Mouse (Mus musculus) kidney, adult 2 months (tissue): ENCODE data around the gene Phtf2. TPM values are rescaled to one million over a fixed set of nuclear protein-coding genes. Genes with fewer than 3 reads are reported as not detected.

Source experiments
- DNase-seq: peaks from one replicate; pipeline ENCODE4 v3.0.0; 2021
- H3K27ac ChIP-seq: fragments of 200-500 bp; 2 replicates; pipeline ENCODE4 v1.5.1; 2012; ENCODE audit warnings: low read depth, low read length, control low read depth, inconsistent platforms; ENCODE audit not compliant: insufficient read depth
- H3K27me3 ChIP-seq: fragments of 200-500 bp; replicated peaks from 2 replicates; pipeline ENCODE4 v1.6.1; 2012; ENCODE audit warnings: mild to moderate bottlenecking, moderate library complexity, low read length, inconsistent platforms; ENCODE audit not compliant: control insufficient read depth, insufficient read depth
- H3K36me3 ChIP-seq: fragments of 200-500 bp; 2 replicates; pipeline ENCODE4 v1.6.1; 2012; ENCODE audit warnings: mild to moderate bottlenecking, moderate library complexity, low read length, inconsistent platforms; ENCODE audit not compliant: control insufficient read depth, insufficient read depth
- H3K4me1 ChIP-seq: fragments of 200-500 bp; 2 replicates; pipeline ENCODE4 v1.6.1; 2011; ENCODE audit warnings: low read length; ENCODE audit not compliant: control insufficient read depth, insufficient read depth
- H3K4me3 ChIP-seq: fragments of 200-500 bp; 2 replicates; pipeline ENCODE4 v1.5.1; 2011; ENCODE audit warnings: mild to moderate bottlenecking, low read depth, low read length, control low read depth; ENCODE audit not compliant: insufficient read depth
- CTCF ChIP-seq: fragments of 200-500 bp; conservative IDR thresholded peaks from 2 replicates; pipeline ENCODE4 v1.5.1; 2011; ENCODE audit warnings: low read depth, mild to moderate bottlenecking, control low read depth, low read length, moderate library complexity, mixed read lengths; ENCODE audit not compliant: insufficient read depth, insufficient read length
- POLR2A ChIP-seq: fragments of 200-500 bp; IDR thresholded peaks from one replicate; pipeline ENCODE4 v1.6.1; 2011; ENCODE audit warnings: low read depth, low read length, control low read depth
- WGBS: fragments of 180-500 bp; shearing (Covaris S2); methylation state at CpG from one replicate; pipeline ENCODE4 v1.1.7; 2018; 5-methylcytosine and 5-hydroxymethylcytosine counted together
- polyA plus RNA-seq: library from polyadenylated mRNA; depleted of rRNA; stranded (reverse); fragments of >200 nt; gene quantifications from 2 replicates; pipeline ENCODE4 v1.2.3, GENCODE M21; 2012

The Phtf2 gene
- polyA plus RNA-seq, 1 experiment: 4.0 TPM

GRCm38 (mm10) chr5:20837082-20837481 is 44.8 kb downstream of the Phtf2 start:
- no peaks in the 10 kb centered on the region for H3K27me3 ChIP-seq
- no peak for TF ChIP-seq POLR2A
- no peak for TF ChIP-seq CTCF
- WGBS: 98% methylated on average over 1 of the region's 1 CpGs
- H3K4me1 ChIP-seq: no peaks in the 10 kb centered on the region
- H3K4me3 ChIP-seq: no peak overlapping the region
- H3K36me3 ChIP-seq: no peaks in the 10 kb centered on the region
- no peak for DNase-seq
- H3K27ac ChIP-seq: no peak overlapping the region

DNA sequence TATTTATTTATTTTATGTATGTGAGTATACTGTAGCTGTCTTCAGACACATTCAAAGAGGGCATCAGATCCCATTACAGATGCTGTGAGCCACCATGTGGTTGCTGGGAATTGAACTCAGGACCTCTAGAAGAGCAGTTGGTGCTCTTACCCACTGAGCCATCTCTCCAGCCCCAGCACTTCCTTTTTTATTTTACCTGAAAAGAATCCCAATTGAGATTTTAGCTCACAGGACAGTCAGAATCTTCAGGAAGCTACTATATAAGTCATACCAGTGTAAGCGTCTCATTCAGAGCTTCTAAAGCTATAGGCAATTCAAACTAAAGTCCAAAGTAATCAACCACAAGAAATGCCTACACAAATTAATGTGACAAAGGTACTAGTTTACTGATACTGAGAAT is 47.5 kb downstream of the Phtf2 start:
- WGBS: 96% methylated on average over 1 of the region's 1 CpGs
- peaks cover 3% of the 10 kb centered on the region; the same call in 1 of the 2 replicates for H3K4me1 ChIP-seq
- H3K36me3 ChIP-seq: no peaks in the 10 kb centered on the region

DNA sequence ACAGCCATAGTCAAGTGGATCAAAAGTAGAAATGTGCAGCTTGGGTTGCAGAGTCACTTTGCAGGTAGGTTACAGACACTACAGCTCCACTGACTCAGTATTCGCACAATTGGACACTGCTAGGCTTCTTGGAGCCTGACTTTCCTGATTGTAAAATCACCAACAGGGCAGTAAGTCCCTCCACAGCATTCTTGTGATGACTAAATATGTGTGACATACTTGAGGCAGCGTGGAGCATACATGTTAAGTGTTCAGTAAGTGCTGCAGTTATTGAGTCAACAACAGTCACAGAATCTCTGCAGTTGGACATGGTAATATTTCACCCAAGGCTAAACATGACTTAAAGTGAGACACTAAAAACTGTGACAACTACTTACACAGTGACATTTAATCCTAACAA is 50.5 kb downstream of the Phtf2 start:
- no peak overlapping the region for H3K27ac ChIP-seq
- no peaks in the 10 kb centered on the region for H3K27me3 ChIP-seq
- no peaks in the 10 kb centered on the region for H3K36me3 ChIP-seq
- TF ChIP-seq POLR2A (no peak), CTCF (no peak)
- no peak for DNase-seq
- peaks cover 3% of the 10 kb centered on the region; the same call in 1 of the 2 replicates for H3K4me1 ChIP-seq
- no peak overlapping the region for H3K4me3 ChIP-seq
- whole genome bisulfite sequencing: 82% methylated on average over 2 of the region's 2 CpGs

More for the DNA sequence above, 47.5 kb downstream of the Phtf2 start:
- Histone ChIP-seq H3K4me3 (no peak overlapping the region), H3K27me3 (no peaks in the 10 kb centered on the region), H3K27ac (no peak overlapping the region)
- DNase-seq: no peak
- no peak for TF ChIP-seq POLR2A
- TF ChIP-seq CTCF: no peak

- Histone ChIP-seq H3K4me1 (peaks cover 3% of the 10 kb centered on the region; the same call in 1 of the 2 replicates), H3K4me3 (no peak overlapping the region), H3K36me3 (no peaks in the 10 kb centered on the region), H3K27me3 (no peaks in the 10 kb centered on the region), H3K27ac (no peak overlapping the region)
- WGBS: 69% methylated on average over 1 of the region's 1 CpGs
- no peak for TF ChIP-seq CTCF
- no peak for DNase-seq
Observed at GRCm38 (mm10) chr5:20830717-20831116, 51.2 kb downstream of the Phtf2 start.

DNA sequence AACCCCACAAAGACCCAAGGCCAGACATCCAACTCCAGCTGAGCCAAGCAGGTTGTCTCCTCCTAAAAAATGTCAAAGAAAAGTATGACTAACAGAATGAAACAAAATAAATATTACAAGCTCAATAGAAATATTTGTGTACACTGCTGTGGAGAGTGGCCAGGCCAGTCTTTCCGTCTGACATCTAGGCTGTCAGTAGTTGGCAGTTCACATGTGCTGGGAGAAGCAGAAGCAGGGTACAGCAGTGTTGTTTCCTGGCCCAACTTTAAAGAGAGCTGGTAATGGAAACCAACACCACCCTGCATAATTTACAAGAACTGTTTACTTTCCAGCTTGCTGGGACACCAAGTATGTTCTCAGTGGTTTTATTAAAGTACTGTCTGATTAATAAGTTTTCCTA is 60.3 kb downstream of the Phtf2 start:
- no peaks in the 10 kb centered on the region for H3K36me3 ChIP-seq
- 51% methylated on average over 1 of the region's 1 CpGs for WGBS
- no peaks in the 10 kb centered on the region for H3K27me3 ChIP-seq
- H3K4me3 ChIP-seq: no peak overlapping the region
- H3K4me1 ChIP-seq: no peaks in the 10 kb centered on the region
- DNase-seq: no peak
- no peak overlapping the region for H3K27ac ChIP-seq
- TF ChIP-seq CTCF: no peak
- no peak for TF ChIP-seq POLR2A

GRCm38 (mm10) chr5:20821122-20821521 is 60.8 kb downstream of the Phtf2 start:
- H3K27ac ChIP-seq: no peak overlapping the region
- H3K4me3 ChIP-seq: no peak overlapping the region
- TF ChIP-seq POLR2A (no peak), CTCF (no peak)
- no peaks in the 10 kb centered on the region for H3K27me3 ChIP-seq
- no peaks in the 10 kb centered on the region for H3K36me3 ChIP-seq
- DNase-seq: no peak
- H3K4me1 ChIP-seq: no peaks in the 10 kb centered on the region

- WGBS: 99% methylated on average over 2 of the region's 2 CpGs
- Histone ChIP-seq H3K36me3 (no peaks in the 10 kb centered on the region), H3K27me3 (no peaks in the 10 kb centered on the region), H3K4me3 (no peak overlapping the region), H3K4me1 (no peaks in the 10 kb centered on the region), H3K27ac (no peak overlapping the region)
- no peak for DNase-seq
- TF ChIP-seq POLR2A (no peak), CTCF (no peak)
Observed at GRCm38 (mm10) chr5:20815094-20815493, 66.8 kb downstream of the Phtf2 start.

GRCm38 (mm10) chr5:20810449-20810848 is 71.5 kb downstream of the Phtf2 start:
- Histone ChIP-seq H3K4me1 (no peaks in the 10 kb centered on the region), H3K27ac (no peak overlapping the region), H3K36me3 (no peaks in the 10 kb centered on the region), H3K4me3 (no peak overlapping the region), H3K27me3 (no peaks in the 10 kb centered on the region)
- DNase-seq: no peak
- TF ChIP-seq POLR2A: no peak
- no peak for TF ChIP-seq CTCF
- 90% methylated on average over 6 of the region's 6 CpGs for WGBS
